Mouse (Mus musculus) yolk sac, embryonic 10.5 days (tissue): Measurements from ENCODE around the gene Kcnq2.
A peak's percentile ranks its signal among the peaks of the same experiment; 100 is the strongest.

Experiments used
- DNase-seq: peaks from one replicate; pipeline ENCODE4 v3.0.0-alpha.2; 2017; ENCODE audit warnings: low spot score

Gene Kcnq2

GRCm38 (mm10) chr2:181102161-181102560 is 32.9 kb downstream of the Kcnq2 start:
- no peak for DNase-seq

DNA sequence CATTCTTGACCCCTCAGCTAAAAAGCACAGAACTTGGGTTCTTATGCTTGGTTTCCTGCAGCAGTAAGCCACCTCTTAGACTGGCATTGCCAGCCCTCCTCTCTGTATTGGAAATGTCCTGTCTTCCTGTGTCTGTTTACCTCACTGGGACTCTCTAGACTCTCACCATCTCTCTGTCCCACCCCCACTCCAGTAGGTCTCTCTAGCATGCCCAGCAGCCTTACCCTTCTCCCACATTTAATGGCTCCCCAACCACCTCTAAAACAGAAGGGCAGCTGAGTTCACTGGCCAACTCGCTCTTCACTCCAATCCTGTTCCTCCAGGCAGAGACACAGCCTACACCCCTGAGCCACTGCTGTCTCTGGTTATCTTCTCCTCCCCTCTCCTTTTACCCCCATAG is 33.5 kb downstream of the Kcnq2 start:
- no peak for DNase-seq

GRCm38 (mm10) chr2:181100087-181100486 is 35.0 kb downstream of the Kcnq2 start:
- no peak for DNase-seq

GRCm38 (mm10) chr2:181090123-181090522 is 45.0 kb downstream of the Kcnq2 start:
- DNase-seq: no peak

GRCm38 (mm10) chr2:181084997-181085396 is 50.1 kb downstream of the Kcnq2 start:
- DNase-seq: no peak

- no peak for DNase-seq
Observed at GRCm38 (mm10) chr2:181083945-181084344, 51.2 kb downstream of the Kcnq2 start.

DNA sequence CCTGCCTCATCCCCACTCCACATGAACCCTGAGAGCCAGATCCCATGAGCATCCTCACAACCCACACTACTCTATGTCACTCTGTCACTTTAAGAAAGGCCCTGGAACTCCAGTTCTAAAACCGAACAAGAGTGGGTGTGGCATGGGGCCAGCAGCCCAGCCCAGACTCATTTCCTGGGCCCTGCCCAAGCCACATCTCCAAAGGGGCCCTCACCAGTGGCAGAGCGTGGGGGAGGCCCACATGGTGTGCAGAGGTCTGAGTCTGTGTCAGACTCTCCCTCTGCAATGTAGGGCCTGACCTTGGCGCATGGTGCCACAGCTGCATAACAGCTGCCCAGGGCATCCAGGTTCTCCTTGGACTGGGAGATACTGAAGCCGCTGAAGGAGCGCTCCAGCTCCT is 54.2 kb downstream of the Kcnq2 start:
- DNase-seq: no peak

- DNase-seq: no peak
Observed at GRCm38 (mm10) chr2:181079518-181079917, 55.6 kb downstream of the Kcnq2 start.

DNA sequence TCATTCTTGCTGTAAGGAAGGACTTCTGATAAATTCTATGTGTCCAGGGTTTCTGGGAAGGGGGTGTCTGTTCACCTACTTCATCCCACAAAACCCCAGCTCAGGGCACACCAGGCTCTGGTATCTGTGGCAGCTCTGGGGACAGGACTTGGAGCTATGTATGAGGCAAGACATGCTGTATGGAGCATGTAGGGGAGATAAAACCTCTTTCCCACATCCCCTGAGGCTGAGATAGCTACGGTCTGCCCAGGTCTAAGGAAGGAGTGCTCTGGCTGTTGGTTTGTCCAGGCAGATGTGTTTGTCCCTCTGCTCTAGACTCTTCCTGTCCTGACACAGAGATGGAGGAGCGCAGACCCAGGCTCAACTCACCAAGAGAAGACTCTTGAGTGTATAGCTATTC is 56.2 kb downstream of the Kcnq2 start:
- no peak for DNase-seq

- no peak for DNase-seq
Observed at GRCm38 (mm10) chr2:181075501-181075900, 59.6 kb downstream of the Kcnq2 start.

DNA sequence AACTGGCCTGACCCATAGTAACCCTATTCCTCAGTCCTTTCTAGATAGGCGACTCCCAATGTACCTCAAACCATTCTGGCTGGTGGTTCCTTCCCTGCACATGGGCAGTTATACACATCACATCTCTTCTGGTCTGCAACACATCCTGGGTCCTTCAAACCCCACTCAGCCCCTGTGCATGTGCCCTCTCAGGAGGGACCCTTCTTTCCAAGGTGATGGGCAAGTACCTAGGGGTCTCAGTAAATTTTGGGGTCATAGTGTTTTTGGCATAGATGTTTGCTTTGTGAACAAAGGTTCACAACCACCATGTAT is 62.7 kb downstream of the Kcnq2 start:
- no peak for DNase-seq

DNA sequence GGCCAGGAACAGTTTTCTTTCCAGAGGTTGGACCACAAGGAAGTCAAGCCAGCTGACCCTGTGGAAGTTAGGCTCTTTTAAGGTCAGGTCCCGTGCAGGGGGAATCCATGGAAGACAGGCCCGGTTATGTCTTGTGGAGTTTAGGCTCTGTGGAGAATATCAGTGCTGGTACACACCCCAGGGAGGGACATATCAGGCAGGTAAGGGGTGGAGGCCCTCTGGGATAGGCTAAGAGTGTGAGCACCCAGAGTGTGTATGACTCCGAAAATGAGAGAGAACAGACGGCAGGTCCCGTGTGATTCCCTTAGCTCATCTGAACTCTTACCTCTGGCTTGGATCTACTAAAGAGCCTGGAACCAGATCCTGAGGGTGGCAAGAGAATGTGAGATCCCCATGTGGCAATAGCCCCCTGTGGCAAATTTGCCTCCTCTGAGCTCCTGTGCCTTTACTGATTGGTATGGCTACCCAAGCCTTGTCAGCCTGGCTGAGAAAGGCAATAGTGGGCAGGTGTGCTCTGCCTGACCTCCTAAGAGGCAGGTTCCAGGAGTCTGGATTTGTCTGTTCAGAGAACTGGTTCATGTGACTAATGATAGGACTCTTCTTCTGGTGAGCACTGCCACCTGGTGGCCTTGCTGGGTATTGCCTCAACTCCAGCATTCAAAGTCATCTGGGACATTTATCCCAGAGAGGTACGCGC is 63.2 kb downstream of the Kcnq2 start:
- peak; percentile 63 for DNase-seq

DNA sequence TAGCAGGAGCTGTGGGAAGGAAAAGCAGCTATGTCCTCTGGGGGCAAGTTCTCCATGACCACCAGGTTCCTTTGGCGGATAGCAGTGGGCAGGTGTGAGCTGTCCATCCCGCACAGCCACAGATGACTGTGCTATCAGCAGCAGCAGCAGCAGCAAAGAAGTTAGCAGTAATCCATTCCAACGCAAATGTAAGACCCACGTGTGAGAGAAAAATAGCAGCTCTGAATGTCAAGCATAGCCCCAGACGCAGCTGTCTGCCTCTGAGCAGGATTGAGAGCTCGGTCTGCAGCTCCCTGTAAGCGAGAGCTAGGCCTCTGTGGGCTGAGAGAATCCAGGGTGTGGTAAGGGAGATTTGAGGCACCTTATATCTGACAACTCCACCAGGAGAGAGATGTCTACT is 65.0 kb downstream of the Kcnq2 start:
- DNase-seq: no peak

- DNase-seq: no peak
Observed at GRCm38 (mm10) chr2:181068499-181068898, 66.6 kb downstream of the Kcnq2 start.

DNA sequence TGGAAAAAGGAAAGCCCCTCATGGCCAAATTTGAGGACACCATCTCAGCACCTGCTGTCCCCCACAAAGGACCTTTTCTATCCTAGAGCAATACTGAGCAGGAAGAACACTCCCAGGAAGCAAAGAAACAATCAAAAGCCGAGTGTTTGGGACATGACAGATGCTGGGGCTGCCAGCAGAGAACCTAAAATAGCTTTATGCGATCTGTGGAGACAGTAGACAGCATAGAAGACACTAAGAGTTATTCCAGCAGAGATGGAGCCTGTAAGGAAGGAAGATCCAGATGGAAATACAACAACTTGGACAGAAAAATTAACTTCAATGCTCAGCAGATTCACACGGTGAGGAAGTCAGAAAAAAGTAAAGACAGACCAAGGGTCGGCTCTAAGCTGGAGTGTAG is 69.3 kb downstream of the Kcnq2 start:
- peak; percentile 13 for DNase-seq

DNA sequence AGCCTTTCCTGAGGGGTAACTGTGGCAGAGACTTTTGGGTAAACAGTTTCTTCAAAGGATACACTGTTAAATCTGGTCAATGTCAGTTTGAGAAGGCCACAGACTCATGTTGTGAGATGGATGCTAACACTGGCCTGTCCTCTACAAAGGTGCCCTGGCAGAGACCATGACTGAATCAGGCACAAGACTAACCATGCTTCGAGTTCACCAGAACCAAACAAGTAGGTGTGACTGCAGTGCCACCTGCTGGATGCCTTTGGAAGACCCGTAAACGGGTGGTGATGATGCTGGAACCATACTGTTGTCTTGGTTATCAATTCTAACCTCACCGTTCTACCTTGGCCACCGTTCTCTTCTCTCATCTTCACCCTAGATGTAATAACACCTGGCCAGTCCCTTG is 75.0 kb downstream of the Kcnq2 start:
- peak; percentile 24 for DNase-seq

GRCm38 (mm10) chr2:181058193-181058592 is 76.9 kb downstream of the Kcnq2 start:
- no peak for DNase-seq

DNA sequence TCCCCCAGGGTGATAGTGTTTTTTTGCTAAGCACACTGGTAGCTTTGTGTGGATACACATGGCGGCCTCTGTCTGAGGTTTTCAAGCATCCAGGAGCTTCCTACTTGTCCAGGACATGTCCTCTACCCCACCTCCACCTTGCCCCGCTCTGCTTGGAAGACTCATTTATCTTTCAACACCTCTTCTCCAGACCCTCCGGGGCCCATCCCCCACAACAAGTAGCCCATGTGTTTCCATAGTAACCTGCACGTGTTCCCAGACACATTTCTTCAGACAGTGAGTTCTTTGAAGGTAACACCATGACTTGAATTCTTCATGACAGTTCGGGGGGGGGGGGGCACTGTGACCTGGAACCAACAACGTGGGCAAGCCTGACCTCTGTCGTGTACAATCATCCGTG is 77.8 kb downstream of the Kcnq2 start:
- no peak for DNase-seq

- no peak for DNase-seq
Observed at GRCm38 (mm10) chr2:181052171-181052570, 82.9 kb downstream of the Kcnq2 start.

GRCm38 (mm10) chr2:181048986-181049385 is 86.1 kb downstream of the Kcnq2 start:
- no peak for DNase-seq

GRCm38 (mm10) chr2:181048252-181048945 is 86.7 kb downstream of the Kcnq2 start:
- no peak for DNase-seq

DNA sequence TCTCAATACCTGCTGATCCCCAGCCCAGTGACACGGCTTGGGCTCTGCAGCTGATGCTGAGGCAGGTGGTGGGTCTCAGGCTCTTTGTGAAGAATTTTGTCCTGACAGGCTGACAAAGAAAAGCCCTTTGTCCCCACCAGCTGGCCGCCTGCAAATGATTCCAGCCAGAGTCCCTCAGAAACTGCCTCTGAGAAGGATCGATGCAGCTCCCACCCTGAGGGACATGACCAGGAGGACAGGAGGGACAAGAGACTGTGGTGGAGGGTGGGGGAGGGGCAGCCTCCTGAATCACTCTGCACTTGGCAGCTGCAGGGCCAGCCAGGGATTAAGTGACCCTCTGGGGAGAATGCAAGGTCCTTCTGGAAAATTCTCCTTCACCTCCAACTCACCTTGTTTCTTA is 91.1 kb downstream of the Kcnq2 start:
- DNase-seq: no peak

DNA sequence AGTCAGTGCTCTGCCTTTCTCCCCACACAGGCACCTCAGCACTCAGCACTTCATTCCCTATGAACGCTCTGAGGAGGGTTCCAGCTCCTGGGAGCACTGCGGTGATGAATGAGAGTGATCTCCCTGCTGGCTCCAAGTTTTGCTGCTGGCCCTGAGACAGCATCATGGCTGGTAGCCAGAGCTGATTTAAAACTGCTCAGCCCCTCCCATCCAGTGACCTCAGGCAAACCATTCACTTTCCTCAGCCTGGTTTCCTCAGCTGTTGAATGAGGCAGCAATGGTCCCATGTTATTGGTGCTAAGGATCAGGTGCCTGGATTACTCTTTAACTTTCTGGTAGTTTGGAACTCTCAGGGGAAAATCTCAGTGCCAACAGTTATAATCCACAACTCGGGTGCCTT is 91.7 kb downstream of the Kcnq2 start, which contains the start of gene Chrna4:
TSS of gene Chrna4 (minus strand) at position 110 of the 400 bp plus-strand sequence.
- DNase-seq: peak; percentile 7

GRCm38 (mm10) chr2:181042376-181042775 is 92.7 kb downstream of the Kcnq2 start:
- no peak for DNase-seq
